Mouse (Mus musculus): Measurements from ENCODE around the gene Hist2h3c2.

- TF ChIP-seq CTCF (IDR thresholded peaks at IDR 0.05; ENCODE audit: borderline replicate concordance, control insufficient read depth, extremely low read depth, insufficient read depth, low read length, poor library complexity) (no peak), POLR2A (IDR thresholded peaks at IDR 0.05; ENCODE audit: control insufficient read depth, extremely low read depth, insufficient read depth, low read length, poor library complexity) (peak; percentile 50; the same call in 1 of the 2 replicates)
These were observed 17.9 kb downstream of the Hist2h3c2 start, which contains the start of the genes Hist2h2ac and Hist2h2be for GRCm38 (mm10) chr3:96220765-96221639.
